Mouse (Mus musculus) lung, embryonic 16.5 days (tissue): ENCODE data around the gene Ccdc157. TPM values are rescaled to one million over a fixed set of nuclear protein-coding genes. Genes with fewer than 3 reads are reported as not detected.

Experiments used
- ATAC-seq: fragments of 200-750 bp; cut with Nextera tagmentation; 2 replicates; pipeline ENCODE4 v1.8.0; 2017; ENCODE audit warnings: low read depth, mild to moderate bottlenecking, moderate library complexity
- H3K27ac ChIP-seq: fragments of 300-500 bp; sonication (generic); 2 replicates; pipeline ENCODE4 v1.5.1; 2014; ENCODE audit warnings: mild to moderate bottlenecking, control low read depth, low read length
- H3K27me3 ChIP-seq: fragments of 300-500 bp; sonication (generic); 2 replicates; pipeline ENCODE4 v1.6.1; 2014; ENCODE audit warnings: low read depth, low read length, mixed read lengths; ENCODE audit not compliant: control insufficient read depth, insufficient read depth
- H3K36me3 ChIP-seq: fragments of 300-500 bp; sonication (generic); 2 replicates; pipeline ENCODE4 v1.6.1; 2014; ENCODE audit warnings: low read length; ENCODE audit not compliant: control insufficient read depth, insufficient read depth
- H3K4me1 ChIP-seq: fragments of 300-500 bp; sonication (generic); replicated peaks from 2 replicates; pipeline ENCODE4 v1.6.1; 2014; ENCODE audit warnings: low read length, mixed read lengths; ENCODE audit not compliant: control insufficient read depth, insufficient read depth
- H3K4me2 ChIP-seq: fragments of 300-500 bp; sonication (generic); 2 replicates; pipeline ENCODE4 v1.6.1; 2014; ENCODE audit warnings: low read depth, low read length, control low read depth
- H3K4me3 ChIP-seq: fragments of 300-500 bp; sonication (generic); 2 replicates; pipeline ENCODE4 v1.5.1; 2014; ENCODE audit warnings: mild to moderate bottlenecking, low read length, control low read depth
- H3K9ac ChIP-seq: fragments of 300-500 bp; sonication (generic); 2 replicates; pipeline ENCODE4 v1.6.1; 2014; ENCODE audit warnings: low read length, control low read depth
- H3K9me3 ChIP-seq: fragments of 300-500 bp; sonication (generic); 2 replicates; pipeline ENCODE4 v1.6.1; 2016; ENCODE audit warnings: low read length; ENCODE audit not compliant: control insufficient read depth
- WGBS: fragments of 180-500 bp; shearing (Covaris S2); extraction: QIAGEN DNeasy Blood & Tissue Kit; methylation state at CpG from one replicate; pipeline ENCODE4 v1.1.7; 2014; 5-methylcytosine and 5-hydroxymethylcytosine counted together
- polyA plus RNA-seq: library from polyadenylated mRNA; unstranded; fragments of >200 nt; fragmentation: Nextera tagmentation; extraction: Ambion mirVana; gene quantifications from 2 replicates; pipeline ENCODE4 v1.2.1, GENCODE M21; 2015

Gene Ccdc157
- polyA plus RNA-seq, 1 experiment from 2014 or later, result 9.2 TPM

GRCm38 (mm10) chr11:4201981-4202700 lies 42.0 kb upstream of the Ccdc157 start:
- WGBS, result 49% methylated on average over 11 of the region's 11 CpGs
- H3K9ac ChIP-seq, result no peak overlapping the region
- H3K36me3 ChIP-seq, result peaks cover 3% of the 10 kb centered on the region; the same call in 1 of the 2 replicates
- H3K4me1 ChIP-seq, result peaks cover 18% of the 10 kb centered on the region; the same call in 1 of the 2 replicates
- H3K27me3 ChIP-seq, result no peaks in the 10 kb centered on the region
- H3K27ac ChIP-seq, result no peak overlapping the region
- no peaks in the 10 kb centered on the region for H3K9me3 ChIP-seq
- no peak overlapping the region for H3K4me2 ChIP-seq
- no peak overlapping the region for H3K4me3 ChIP-seq
- ATAC-seq, result no peak

- Histone ChIP-seq H3K9ac (no peak overlapping the region), H3K27ac (peak overlapping the region; percentile 45), H3K4me2 (no peak overlapping the region), H3K4me1 (peaks cover 14% of the 10 kb centered on the region), H3K4me3 (no peak overlapping the region), H3K36me3 (no peaks in the 10 kb centered on the region), H3K27me3 (no peaks in the 10 kb centered on the region), H3K9me3 (no peaks in the 10 kb centered on the region)
- 69% methylated on average over 1 of the region's 1 CpGs for WGBS
- peak; percentile 41; the same call in 1 of the 2 replicates for ATAC-seq
These were observed 37.6 kb upstream of the Ccdc157 start for GRCm38 (mm10) chr11:4197691-4198090.

- Histone ChIP-seq H3K9me3 (no peaks in the 10 kb centered on the region), H3K27ac (peak overlapping the region; percentile 65), H3K9ac (no peak overlapping the region), H3K4me2 (no peak overlapping the region), H3K27me3 (no peaks in the 10 kb centered on the region), H3K4me1 (peaks cover 9% of the 10 kb centered on the region), H3K4me3 (no peak overlapping the region), H3K36me3 (no peaks in the 10 kb centered on the region)
- peak; percentile 88 for ATAC-seq
- 48% methylated on average over 8 of the region's 8 CpGs for WGBS
These were observed 36.5 kb upstream of the Ccdc157 start for GRCm38 (mm10) chr11:4196636-4197035.

GRCm38 (mm10) chr11:4195597-4196031 lies 35.5 kb upstream of the Ccdc157 start:
- ATAC-seq, result no peak
- no peak overlapping the region for H3K4me3 ChIP-seq
- no peak overlapping the region for H3K4me2 ChIP-seq
- 87% methylated on average over 3 of the region's 3 CpGs for WGBS
- no peak overlapping the region for H3K9ac ChIP-seq
- H3K4me1 ChIP-seq, result peaks cover 9% of the 10 kb centered on the region
- H3K27ac ChIP-seq, result no peak overlapping the region
- H3K9me3 ChIP-seq, result no peaks in the 10 kb centered on the region
- no peaks in the 10 kb centered on the region for H3K27me3 ChIP-seq
- no peaks in the 10 kb centered on the region for H3K36me3 ChIP-seq

- Histone ChIP-seq H3K4me3 (no peak overlapping the region), H3K4me1 (peaks cover 9% of the 10 kb centered on the region), H3K4me2 (no peak overlapping the region), H3K36me3 (no peaks in the 10 kb centered on the region), H3K27ac (no peak overlapping the region), H3K9me3 (no peaks in the 10 kb centered on the region), H3K27me3 (no peaks in the 10 kb centered on the region), H3K9ac (no peak overlapping the region)
- ATAC-seq, result no peak
These were observed 33.3 kb upstream of the Ccdc157 start for GRCm38 (mm10) chr11:4193420-4193819.

- Histone ChIP-seq H3K9ac (no peak overlapping the region), H3K4me3 (no peak overlapping the region), H3K36me3 (no peaks in the 10 kb centered on the region), H3K9me3 (no peaks in the 10 kb centered on the region), H3K4me1 (peaks cover 13% of the 10 kb centered on the region), H3K27me3 (no peaks in the 10 kb centered on the region), H3K4me2 (no peak overlapping the region), H3K27ac (no peak overlapping the region)
- ATAC-seq, result no peak
- 72% methylated on average over 3 of the region's 3 CpGs for WGBS
These were observed 32.7 kb upstream of the Ccdc157 start for GRCm38 (mm10) chr11:4192757-4193156.

- no peak overlapping the region for H3K27ac ChIP-seq
- H3K4me2 ChIP-seq, result no peak overlapping the region
- 0 out of 2 replicates have a peak overlapping the region, but pooled peaks have one; percentile 15 for H3K9ac ChIP-seq
- H3K4me1 ChIP-seq, result peaks cover 10% of the 10 kb centered on the region
- H3K9me3 ChIP-seq, result no peaks in the 10 kb centered on the region
- WGBS, result 80% methylated on average over 3 of the region's 3 CpGs
- no peak overlapping the region for H3K4me3 ChIP-seq
- no peaks in the 10 kb centered on the region for H3K27me3 ChIP-seq
- ATAC-seq, result no peak
- H3K36me3 ChIP-seq, result no peaks in the 10 kb centered on the region
These were observed 30.6 kb upstream of the Ccdc157 start for GRCm38 (mm10) chr11:4190677-4191076.

GRCm38 (mm10) chr11:4189182-4189581 lies 29.1 kb upstream of the Ccdc157 start:
- H3K4me2 ChIP-seq, result no peak overlapping the region
- WGBS, result 82% methylated on average over 6 of the region's 6 CpGs
- H3K4me3 ChIP-seq, result no peak overlapping the region
- H3K27me3 ChIP-seq, result no peaks in the 10 kb centered on the region
- H3K4me1 ChIP-seq, result peaks cover 10% of the 10 kb centered on the region
- no peak overlapping the region for H3K9ac ChIP-seq
- H3K27ac ChIP-seq, result no peak overlapping the region
- no peaks in the 10 kb centered on the region for H3K9me3 ChIP-seq
- ATAC-seq, result no peak
- H3K36me3 ChIP-seq, result no peaks in the 10 kb centered on the region

GRCm38 (mm10) chr11:4187318-4187700 lies 27.2 kb upstream of the Ccdc157 start:
- peaks cover 2% of the 10 kb centered on the region; the same call in 1 of the 2 replicates for H3K36me3 ChIP-seq
- no peak for ATAC-seq
- peaks cover 10% of the 10 kb centered on the region for H3K4me1 ChIP-seq
- H3K4me2 ChIP-seq, result peak overlapping the region; percentile 92
- no peaks in the 10 kb centered on the region for H3K27me3 ChIP-seq
- H3K4me3 ChIP-seq, result peak overlapping the region; percentile 92
- no peak overlapping the region for H3K27ac ChIP-seq
- peak overlapping the region; percentile 97 for H3K9ac ChIP-seq
- no peaks in the 10 kb centered on the region for H3K9me3 ChIP-seq
- WGBS, result 11% methylated on average over 9 of the region's 9 CpGs
